Mouse (Mus musculus) forebrain, embryonic 13.5 days (tissue): ENCODE measurements around the gene Ssc4d. TPM values are rescaled to one million over a fixed set of nuclear protein-coding genes. Genes with fewer than 3 reads are reported as not detected.
A peak's percentile ranks its signal among the peaks of the same experiment; 100 is the strongest.

Source experiments
- ATAC-seq: fragments of 200-750 bp; cut with Nextera tagmentation; 2 replicates; pipeline ENCODE4 v1.8.0; 2017
- H3K27ac ChIP-seq: fragments of 300-500 bp; sonication (generic); 2 replicates; pipeline ENCODE4 v1.5.1; 2015; ENCODE audit warnings: inconsistent platforms, mild to moderate bottlenecking, moderate library complexity
- H3K27me3 ChIP-seq: fragments of 300-500 bp; sonication (generic); 2 replicates; pipeline ENCODE4 v1.6.1; 2015; ENCODE audit warnings: mild to moderate bottlenecking, inconsistent platforms
- H3K36me3 ChIP-seq: fragments of 300-500 bp; sonication (generic); 2 replicates; pipeline ENCODE4 v1.6.1; 2015; ENCODE audit warnings: mild to moderate bottlenecking, inconsistent platforms; ENCODE audit not compliant: poor library complexity, severe bottlenecking
- H3K4me1 ChIP-seq: fragments of 300-500 bp; sonication (generic); 2 replicates; pipeline ENCODE4 v1.6.1; 2015; ENCODE audit warnings: inconsistent platforms
- H3K4me2 ChIP-seq: fragments of 300-500 bp; sonication (generic); 2 replicates; pipeline ENCODE4 v1.6.1; 2015; ENCODE audit warnings: inconsistent platforms, mild to moderate bottlenecking, moderate library complexity
- H3K4me3 ChIP-seq: fragments of 300-500 bp; sonication (generic); 2 replicates; pipeline ENCODE4 v1.5.1; 2015; ENCODE audit warnings: mild to moderate bottlenecking, inconsistent platforms
- H3K9ac ChIP-seq: fragments of 300-500 bp; sonication (generic); 2 replicates; pipeline ENCODE4 v1.6.1; 2015; ENCODE audit warnings: mild to moderate bottlenecking, inconsistent platforms
- H3K9me3 ChIP-seq: fragments of 300-500 bp; sonication (generic); replicated peaks from 2 replicates; pipeline ENCODE4 v1.6.1; 2016; ENCODE audit warnings: inconsistent platforms
- WGBS: fragments of 180-500 bp; shearing (Covaris S2); methylation state at CpG from one replicate; pipeline ENCODE4 v1.1.7; 2015; 5-methylcytosine and 5-hydroxymethylcytosine counted together
- polyA plus RNA-seq: library from polyadenylated mRNA; unstranded; fragments of >200 nt; fragmentation: Nextera tagmentation; extraction: Ambion mirVana; gene quantifications from 2 replicates; pipeline ENCODE4 v1.2.1, GENCODE M21; 2015

Ssc4d gene
- polyA plus RNA-seq, 1 experiment from 2014 or later = 0.48 TPM

GRCm38 (mm10) chr5:135956300-135957206 is 17.8 kb downstream of the Ssc4d start:
- no peak overlapping the region for H3K9ac ChIP-seq
- ATAC-seq = no peak

GRCm38 (mm10) chr5:135952830-135953229 is 21.5 kb downstream of the Ssc4d start:
- H3K9ac ChIP-seq = no peak overlapping the region
- no peaks in the 10 kb centered on the region for H3K36me3 ChIP-seq
- no peak overlapping the region for H3K4me3 ChIP-seq
- H3K4me1 ChIP-seq = peaks cover 8% of the 10 kb centered on the region
- H3K27ac ChIP-seq = no peak overlapping the region
- H3K27me3 ChIP-seq = no peaks in the 10 kb centered on the region
- no peak for ATAC-seq
- no peaks in the 10 kb centered on the region for H3K9me3 ChIP-seq
- 92% methylated on average over 2 of the region's 2 CpGs for WGBS
- no peak overlapping the region for H3K4me2 ChIP-seq

More at GRCm38 (mm10) chr5:135956300-135957206, 17.8 kb downstream of the Ssc4d start:
- H3K9me3 ChIP-seq = no peaks in the 10 kb centered on the region
- peak overlapping the region; percentile 54 for H3K4me2 ChIP-seq
- no peak overlapping the region for H3K4me3 ChIP-seq
- 88% methylated on average over 9 of the region's 9 CpGs for WGBS
- peaks cover 12% of the 10 kb centered on the region for H3K4me1 ChIP-seq
- peak overlapping the region; percentile 62 for H3K27ac ChIP-seq
- H3K27me3 ChIP-seq = no peaks in the 10 kb centered on the region
- no peaks in the 10 kb centered on the region for H3K36me3 ChIP-seq

- no peak overlapping the region for H3K4me3 ChIP-seq
- no peaks in the 10 kb centered on the region for H3K27me3 ChIP-seq
- H3K4me2 ChIP-seq = no peak overlapping the region
- 88% methylated on average over 2 of the region's 2 CpGs for WGBS
- H3K9me3 ChIP-seq = no peaks in the 10 kb centered on the region
- H3K27ac ChIP-seq = no peak overlapping the region
- ATAC-seq = no peak
- no peaks in the 10 kb centered on the region for H3K36me3 ChIP-seq
- H3K9ac ChIP-seq = no peak overlapping the region
- H3K4me1 ChIP-seq = peaks cover 3% of the 10 kb centered on the region
Measured at GRCm38 (mm10) chr5:135951660-135952059, 22.7 kb downstream of the Ssc4d start.

GRCm38 (mm10) chr5:135950710-135951412 is 23.5 kb downstream of the Ssc4d start:
- 89% methylated on average over 11 of the region's 11 CpGs for WGBS
- no peak for ATAC-seq
- no peak overlapping the region for H3K4me2 ChIP-seq
- peaks cover 10% of the 10 kb centered on the region for H3K4me1 ChIP-seq
- H3K36me3 ChIP-seq = no peaks in the 10 kb centered on the region
- no peak overlapping the region for H3K27ac ChIP-seq
- no peak overlapping the region for H3K9ac ChIP-seq
- H3K27me3 ChIP-seq = no peaks in the 10 kb centered on the region
- no peak overlapping the region for H3K4me3 ChIP-seq
- H3K9me3 ChIP-seq = no peaks in the 10 kb centered on the region

- WGBS = 74% methylated on average over 5 of the region's 5 CpGs
- Histone ChIP-seq H3K4me1 (peaks cover 14% of the 10 kb centered on the region), H3K36me3 (no peaks in the 10 kb centered on the region), H3K9ac (no peak overlapping the region), H3K9me3 (no peaks in the 10 kb centered on the region), H3K27ac (no peak overlapping the region), H3K4me3 (no peak overlapping the region), H3K27me3 (no peaks in the 10 kb centered on the region), H3K4me2 (no peak overlapping the region)
- ATAC-seq = no peak
Measured at GRCm38 (mm10) chr5:135946621-135947020, 27.7 kb downstream of the Ssc4d start.

GRCm38 (mm10) chr5:135945916-135946408 is 28.4 kb downstream of the Ssc4d start:
- peak; percentile 33; the same call in 1 of the 2 replicates for ATAC-seq
- H3K9ac ChIP-seq = peak overlapping the region; percentile 52; the same call in 1 of the 2 replicates

GRCm38 (mm10) chr5:135942710-135943109 is 31.6 kb downstream of the Ssc4d start:
- Histone ChIP-seq H3K27me3 (no peaks in the 10 kb centered on the region), H3K27ac (no peak overlapping the region), H3K4me1 (peaks cover 14% of the 10 kb centered on the region), H3K4me2 (no peak overlapping the region), H3K36me3 (no peaks in the 10 kb centered on the region), H3K9ac (no peak overlapping the region), H3K4me3 (no peak overlapping the region), H3K9me3 (no peaks in the 10 kb centered on the region)
- ATAC-seq = no peak
- 64% methylated on average over 6 of the region's 6 CpGs for WGBS

More at GRCm38 (mm10) chr5:135945916-135946408, 28.4 kb downstream of the Ssc4d start:
- Histone ChIP-seq H3K9me3 (no peaks in the 10 kb centered on the region), H3K27ac (peak overlapping the region; percentile 40), H3K4me1 (peaks cover 14% of the 10 kb centered on the region), H3K27me3 (no peaks in the 10 kb centered on the region), H3K4me2 (peak overlapping the region; percentile 34), H3K36me3 (no peaks in the 10 kb centered on the region), H3K4me3 (no peak overlapping the region)
- WGBS = 47% methylated on average over 10 of the region's 10 CpGs

- Histone ChIP-seq H3K9ac (no peak overlapping the region), H3K27ac (no peak overlapping the region), H3K27me3 (no peaks in the 10 kb centered on the region), H3K9me3 (no peaks in the 10 kb centered on the region), H3K4me1 (peaks cover 2% of the 10 kb centered on the region; the same call in 1 of the 2 replicates), H3K4me2 (no peak overlapping the region), H3K4me3 (no peak overlapping the region), H3K36me3 (no peaks in the 10 kb centered on the region)
- WGBS = 70% methylated on average over 5 of the region's 5 CpGs
- ATAC-seq = no peak
Measured at GRCm38 (mm10) chr5:135940587-135940986, 33.7 kb downstream of the Ssc4d start.

GRCm38 (mm10) chr5:135935641-135936190 is 38.6 kb downstream of the Ssc4d start:
- Histone ChIP-seq H3K9ac (no peak overlapping the region), H3K4me3 (no peak overlapping the region), H3K36me3 (peaks cover 14% of the 10 kb centered on the region), H3K4me2 (no peak overlapping the region), H3K27ac (peak overlapping the region; percentile 99; the same call in 1 of the 2 replicates), H3K9me3 (no peaks in the 10 kb centered on the region), H3K27me3 (no peaks in the 10 kb centered on the region), H3K4me1 (peaks cover 24% of the 10 kb centered on the region)
- WGBS = 83% methylated on average over 6 of the region's 6 CpGs
- no peak for ATAC-seq

GRCm38 (mm10) chr5:135935176-135935523 is 39.2 kb downstream of the Ssc4d start:
- Histone ChIP-seq H3K27me3 (no peaks in the 10 kb centered on the region), H3K9ac (0 out of 2 replicates have a peak overlapping the region, but pooled peaks have one; percentile 24), H3K9me3 (no peaks in the 10 kb centered on the region), H3K4me2 (peak overlapping the region; percentile 61), H3K4me1 (peaks cover 30% of the 10 kb centered on the region), H3K36me3 (peaks cover 20% of the 10 kb centered on the region), H3K4me3 (peak overlapping the region; percentile 94), H3K27ac (peak overlapping the region; percentile 99)
- 53% methylated on average over 7 of the region's 7 CpGs for WGBS
- peak; percentile 40; the same call in 1 of the 2 replicates for ATAC-seq

GRCm38 (mm10) chr5:135934481-135935175 is 39.7 kb downstream of the Ssc4d start, which contains the start of gene Ywhag:
TSS of gene Ywhag (minus strand) at chr5:135934616.
- Histone ChIP-seq H3K4me2 (peak within 1 kb of the TSS; percentile 61), H3K36me3 (peaks cover 25% of the 10 kb centered on the region), H3K9me3 (no peaks in the 10 kb centered on the region), H3K27me3 (no peaks in the 10 kb centered on the region), H3K27ac (peak within 1 kb of the TSS; percentile 99), H3K9ac (peak within 1 kb of the TSS; percentile 96), H3K4me3 (peak within 1 kb of the TSS; percentile 94), H3K4me1 (peaks cover 35% of the 10 kb centered on the region)
- peak; percentile 97 for ATAC-seq
- WGBS = 0% methylated on average over 45 of the region's 48 CpGs
